Mouse (Mus musculus): ENCODE data around the gene Ube3b.
A peak's percentile ranks its signal among the peaks of the same experiment; 100 is the strongest.

The Ube3b gene

GRCm38 (mm10) chr5:114380209-114381012 is at the start of gene Ube3b, which contains the start of gene Kctd10:
TSS of gene Ube3b (plus strand) at chr5:114380607.
TSS of gene Kctd10 (minus strand) at chr5:114380508.
- DNase-seq (ENCODE audit: low read depth), result peak; percentile 97

DNA sequence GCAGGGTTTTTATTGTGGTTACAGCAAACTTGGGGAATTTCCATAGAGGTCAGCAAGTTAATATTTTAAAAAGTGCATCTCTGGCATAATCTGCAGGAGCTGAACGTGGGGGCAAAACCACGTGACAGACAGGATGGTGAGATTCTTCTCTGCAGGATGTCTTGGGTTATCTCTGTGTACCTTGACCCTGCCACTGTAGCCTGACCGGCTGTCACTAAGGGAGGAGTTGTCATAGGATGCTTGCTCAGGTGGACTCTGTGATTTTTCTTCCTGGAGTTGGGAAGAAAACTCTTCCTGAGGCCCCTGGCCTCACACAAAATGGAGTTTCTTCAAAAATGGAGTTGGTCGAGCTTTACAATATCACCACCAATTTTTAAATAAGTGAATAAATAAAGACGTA is 37.4 kb upstream of the Ube3b start:
- DNase-seq (ENCODE audit: low read depth), result no peak

DNA sequence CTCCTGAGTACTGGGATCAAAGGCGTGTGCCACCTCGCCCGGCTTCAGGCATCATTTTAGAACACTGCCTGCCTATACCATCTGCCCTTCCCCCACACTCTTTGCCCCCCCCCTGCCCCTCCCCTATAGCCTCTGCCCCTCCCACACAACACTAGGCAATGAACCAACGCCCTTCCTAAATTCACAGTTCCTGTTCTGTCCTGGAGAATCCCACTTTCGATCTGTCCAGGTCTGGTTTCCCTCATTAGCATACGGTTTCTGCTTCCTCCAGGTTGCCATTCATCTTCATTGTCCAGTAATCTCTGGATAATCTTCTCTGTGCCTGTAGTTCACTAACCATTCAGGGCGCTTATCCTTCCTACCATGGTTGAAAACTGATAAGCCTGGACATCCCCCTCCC is 36.8 kb upstream of the Ube3b start:
- no peak for DNase-seq (ENCODE audit: low read depth)

- peak; percentile 62 for DNase-seq (ENCODE audit: low read depth)
Observed at GRCm38 (mm10) chr5:114345538-114345937, 34.9 kb upstream of the Ube3b start.

DNA sequence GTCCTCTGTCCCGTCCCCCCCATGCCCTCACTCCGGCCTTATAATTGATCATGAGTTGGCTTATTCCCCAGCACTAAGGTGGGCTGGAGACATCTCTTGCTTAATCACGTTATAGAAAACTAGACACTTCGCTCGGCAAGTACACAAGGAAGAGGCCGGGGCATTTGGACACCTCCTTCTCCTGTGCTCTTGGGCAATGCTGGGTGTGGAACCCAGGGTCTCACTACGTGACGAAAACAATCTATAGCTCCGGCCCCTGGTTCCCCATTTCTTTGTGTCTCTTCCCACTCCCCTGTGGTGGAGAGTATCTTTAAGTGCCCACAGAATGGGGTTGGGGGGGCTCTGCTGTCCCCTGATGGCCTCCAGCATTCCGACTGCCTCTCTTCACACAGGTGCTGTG is 33.4 kb upstream of the Ube3b start:
- DNase-seq (ENCODE audit: low read depth), result no peak

- peak; percentile 46 for DNase-seq (ENCODE audit: low read depth)
Observed at GRCm38 (mm10) chr5:114351490-114351889, 28.9 kb upstream of the Ube3b start.

GRCm38 (mm10) chr5:114356250-114356935 is 24.0 kb upstream of the Ube3b start:
- DNase-seq (ENCODE audit: low read depth), result peak; percentile 94

- DNase-seq (ENCODE audit: low read depth), result peak; percentile 56
Observed at GRCm38 (mm10) chr5:114356936-114357751, 23.3 kb upstream of the Ube3b start.

GRCm38 (mm10) chr5:114358833-114359232 is 21.6 kb upstream of the Ube3b start:
- no peak for DNase-seq (ENCODE audit: low read depth)

DNA sequence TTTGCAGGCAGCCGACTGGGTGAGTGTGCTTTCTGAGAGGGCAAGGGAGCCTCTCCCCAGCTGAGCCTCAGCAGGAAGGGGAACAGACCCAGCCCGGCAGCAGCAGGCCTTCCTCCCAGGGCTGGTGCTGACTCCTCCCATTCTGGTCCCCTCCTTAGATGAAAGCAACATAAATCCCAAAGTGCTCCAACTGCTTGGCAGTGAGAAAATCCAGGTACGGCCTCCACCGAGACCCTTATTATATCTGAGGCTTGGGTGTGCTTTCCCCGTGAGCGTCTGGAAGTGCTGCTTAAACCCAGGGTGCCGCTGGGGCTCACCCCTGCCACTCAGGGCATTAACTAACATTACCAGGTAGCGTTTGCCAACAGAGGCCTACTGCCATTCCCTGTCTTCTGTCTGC is 20.8 kb upstream of the Ube3b start:
- DNase-seq (ENCODE audit: low read depth), result no peak

DNA sequence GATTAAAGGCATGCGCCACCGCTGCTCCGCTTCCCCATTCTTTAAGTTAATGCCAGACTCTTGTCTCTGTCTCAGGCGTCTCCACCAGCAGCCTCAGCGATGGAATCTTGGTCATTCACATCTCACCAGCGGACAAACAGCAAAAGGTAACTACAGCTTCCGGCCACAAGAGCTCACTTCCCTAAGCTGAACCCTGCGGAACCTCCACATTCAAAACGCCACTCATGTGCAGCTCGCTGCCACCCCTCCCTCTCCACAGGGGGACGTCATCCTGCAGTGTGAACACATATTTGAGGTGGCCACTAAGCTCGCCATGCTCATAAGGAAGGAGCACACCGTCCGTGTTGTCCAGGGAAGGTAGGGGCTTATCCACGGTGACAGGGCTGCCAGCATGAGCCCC is 19.4 kb upstream of the Ube3b start:
- no peak for DNase-seq (ENCODE audit: low read depth)

DNA sequence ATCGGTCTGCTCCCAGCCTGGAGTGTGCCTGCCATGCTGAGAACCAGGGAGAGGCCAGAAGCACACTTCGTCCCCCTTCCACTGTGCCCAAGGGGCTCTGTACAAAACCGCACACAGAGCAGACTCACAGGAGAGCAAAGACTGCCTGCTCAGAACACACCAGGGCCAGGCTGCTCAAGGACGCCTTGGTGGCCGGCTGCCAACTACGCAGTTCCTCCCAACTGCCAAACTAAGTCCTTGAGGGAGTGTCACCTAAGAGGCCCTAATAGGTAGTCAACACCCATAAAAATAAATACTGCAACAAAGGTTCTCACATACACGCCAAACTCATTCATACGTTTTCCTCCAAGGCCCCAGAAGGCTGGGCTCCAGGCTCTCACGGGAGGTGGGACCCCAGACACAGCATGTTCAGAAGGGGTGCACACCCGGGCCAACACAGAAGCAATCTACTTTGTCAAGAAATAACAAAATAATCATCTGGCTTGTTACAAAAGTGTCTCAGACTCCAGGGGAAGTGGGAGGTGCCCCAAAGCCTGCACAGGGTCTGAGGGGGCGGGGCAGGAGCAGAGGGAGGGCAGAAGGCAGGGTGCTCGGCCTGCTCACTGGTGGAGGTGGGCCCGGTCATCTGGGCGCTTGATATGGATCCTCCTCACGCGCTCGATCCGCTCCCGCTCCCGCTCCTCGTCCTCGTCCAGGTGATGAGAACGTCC is 15.2 kb upstream of the Ube3b start:
- peak; percentile 93 for DNase-seq (ENCODE audit: low read depth)

DNA sequence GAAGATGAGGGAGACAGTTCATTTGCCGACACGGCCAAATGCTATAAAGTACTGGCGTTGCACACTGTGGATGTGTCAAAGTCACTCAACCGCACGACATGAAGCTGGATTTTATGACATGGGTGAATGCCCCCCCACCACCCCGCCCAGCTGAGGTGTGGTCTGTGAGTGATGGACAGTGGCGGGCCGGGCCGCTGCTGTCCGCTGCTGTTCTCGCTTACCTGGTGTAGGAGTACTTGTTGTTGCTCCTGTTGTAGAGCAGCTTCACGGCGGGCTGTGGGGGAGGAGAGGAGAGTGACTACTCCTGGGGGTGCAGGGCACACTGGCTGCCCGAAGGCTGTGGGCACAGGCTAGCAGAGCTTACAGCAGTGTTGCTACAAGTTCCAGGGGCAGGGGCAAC is 12.3 kb upstream of the Ube3b start:
- no peak for DNase-seq (ENCODE audit: low read depth)

GRCm38 (mm10) chr5:114368803-114369496 is 11.5 kb upstream of the Ube3b start:
- no peak for DNase-seq (ENCODE audit: low read depth)

DNA sequence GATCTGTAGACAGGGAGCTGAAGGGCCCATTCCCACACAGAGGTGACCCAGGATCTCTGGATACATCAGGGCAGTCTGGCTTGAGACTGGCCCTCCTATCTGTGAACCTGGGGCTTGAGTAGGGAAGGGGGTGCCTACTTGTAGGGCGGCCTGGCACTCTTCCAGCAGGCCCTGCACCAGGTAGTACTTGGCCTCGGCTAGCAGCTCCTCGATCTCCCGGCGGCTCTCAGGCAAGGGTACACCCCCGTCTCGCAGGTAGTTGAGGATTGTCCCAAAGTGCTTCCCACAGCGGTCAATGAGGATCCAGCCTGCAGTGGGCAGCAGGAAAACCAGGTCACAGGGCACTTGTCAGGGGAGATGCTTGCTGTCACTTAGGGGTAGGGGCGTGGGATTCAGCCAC is 10.5 kb upstream of the Ube3b start:
- no peak for DNase-seq (ENCODE audit: low read depth)

- peak; percentile 43 for DNase-seq (ENCODE audit: low read depth)
Observed at GRCm38 (mm10) chr5:114370371-114370776, 10.0 kb upstream of the Ube3b start.

- DNase-seq (ENCODE audit: low read depth), result peak; percentile 97
Observed at GRCm38 (mm10) chr5:114371331-114371730, 9.1 kb upstream of the Ube3b start.

DNA sequence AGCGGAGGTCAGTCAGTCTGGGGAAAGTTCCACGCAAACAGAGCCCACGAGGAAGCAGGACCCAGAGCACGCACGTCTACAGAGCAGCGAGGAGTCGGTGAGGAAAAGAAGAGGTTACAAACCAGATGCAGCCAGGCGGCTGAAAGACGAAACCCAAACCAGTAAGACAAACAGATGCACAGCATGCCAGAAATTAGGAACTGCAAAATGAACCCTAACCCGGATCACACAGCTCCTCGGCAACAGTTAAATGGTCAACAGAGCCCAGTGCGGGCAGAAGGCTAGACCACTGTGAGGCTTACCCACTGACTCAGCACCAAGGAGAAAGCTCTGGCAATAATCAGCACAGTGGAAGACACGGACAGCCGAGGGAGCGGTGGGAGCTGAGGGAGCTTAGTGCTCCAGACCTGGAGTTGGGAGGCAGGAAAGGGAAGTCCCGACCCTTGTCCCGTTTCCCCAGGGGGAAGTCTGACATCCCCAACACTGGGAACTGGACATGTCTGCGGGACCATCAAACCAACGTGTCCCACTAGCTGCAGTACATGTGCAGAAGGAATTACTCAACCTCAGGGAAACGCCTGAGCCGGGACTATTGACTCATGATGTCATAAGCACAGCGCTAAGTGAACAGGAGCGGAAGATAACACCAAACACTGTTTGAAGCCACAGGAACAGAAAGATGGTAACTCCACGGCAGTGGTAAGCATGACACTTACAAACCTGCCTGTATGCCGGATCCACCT is 8.5 kb upstream of the Ube3b start:
- peak; percentile 80 for DNase-seq (ENCODE audit: low read depth)

DNA sequence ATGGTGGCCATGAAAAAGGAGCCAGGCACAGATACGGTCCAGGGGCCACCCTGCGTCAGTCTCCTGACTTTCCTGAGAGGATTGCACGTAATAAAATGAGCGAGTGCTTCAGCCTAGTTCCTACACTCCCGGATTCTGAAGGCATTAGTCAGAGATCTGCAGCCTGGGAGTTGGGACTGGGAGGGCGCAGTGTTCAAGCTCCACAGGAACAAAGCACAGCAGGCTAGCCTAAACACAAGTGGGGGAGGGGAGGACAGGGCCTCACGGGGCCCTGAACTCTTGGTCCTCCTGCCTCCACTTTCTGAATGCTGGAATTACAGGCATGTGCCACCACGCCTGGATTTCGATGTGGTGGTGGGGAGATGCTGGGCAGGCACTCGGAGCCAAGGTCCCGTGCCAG is 7.8 kb upstream of the Ube3b start:
- DNase-seq (ENCODE audit: low read depth), result no peak

GRCm38 (mm10) chr5:114373174-114373573 is 7.2 kb upstream of the Ube3b start:
- no peak for DNase-seq (ENCODE audit: low read depth)

GRCm38 (mm10) chr5:114373581-114373980 is 6.8 kb upstream of the Ube3b start:
- no peak for DNase-seq (ENCODE audit: low read depth)

All from 416B (cell line).